Mouse (Mus musculus) kidney, embryonic 14.5 days (tissue): ENCODE data around the gene Triobp. TPM values are rescaled to one million over a fixed set of nuclear protein-coding genes. Genes with fewer than 3 reads are reported as not detected.

Experiments
- ATAC-seq: fragments of 200-750 bp; cut with Nextera tagmentation; 2 replicates; pipeline ENCODE4 v1.8.0; 2017; ENCODE audit warnings: moderate number of reproducible peaks, mild to moderate bottlenecking, moderate TSS enrichment, moderate library complexity; ENCODE audit not compliant: low FRiP score, low TSS enrichment
- H3K27ac ChIP-seq: fragments of 300-500 bp; sonication (generic); 2 replicates; pipeline ENCODE4 v1.5.1; 2014; ENCODE audit warnings: low read depth, mild to moderate bottlenecking, low read length, moderate library complexity, mixed read lengths
- H3K27me3 ChIP-seq: fragments of 300-500 bp; sonication (generic); 2 replicates; pipeline ENCODE4 v1.6.1; 2014; ENCODE audit warnings: mild to moderate bottlenecking, low read length; ENCODE audit not compliant: control insufficient read depth, insufficient read depth
- H3K36me3 ChIP-seq: fragments of 300-500 bp; sonication (generic); 2 replicates; pipeline ENCODE4 v1.6.1; 2014; ENCODE audit warnings: low read length, mixed read lengths; ENCODE audit not compliant: control insufficient read depth, insufficient read depth
- H3K4me1 ChIP-seq: fragments of 300-500 bp; sonication (generic); 2 replicates; pipeline ENCODE4 v1.6.1; 2014; ENCODE audit warnings: low read length, mixed read lengths; ENCODE audit not compliant: control insufficient read depth, insufficient read depth
- H3K4me2 ChIP-seq: fragments of 300-500 bp; sonication (generic); replicated peaks from 2 replicates; pipeline ENCODE4 v1.6.1; 2014; ENCODE audit warnings: low read depth, mild to moderate bottlenecking, low read length
- H3K4me3 ChIP-seq: fragments of 300-500 bp; sonication (generic); 2 replicates; pipeline ENCODE4 v1.5.1; 2014; ENCODE audit warnings: mild to moderate bottlenecking, low read length
- H3K9ac ChIP-seq: fragments of 300-500 bp; sonication (generic); 2 replicates; pipeline ENCODE4 v1.6.1; 2014; ENCODE audit warnings: low read depth, mild to moderate bottlenecking, low read length, moderate library complexity
- H3K9me3 ChIP-seq: fragments of 300-500 bp; sonication (generic); 2 replicates; pipeline ENCODE4 v1.6.1; 2016; ENCODE audit warnings: low read length; ENCODE audit not compliant: control insufficient read depth
- whole genome bisulfite sequencing: fragments of 180-500 bp; shearing (Covaris S2); extraction: QIAGEN DNeasy Blood & Tissue Kit; methylation state at CpG from one replicate; pipeline ENCODE4 v1.1.7; 2014; 5-methylcytosine and 5-hydroxymethylcytosine counted together
- polyA plus RNA-seq: library from polyadenylated mRNA; unstranded; fragments of >200 nt; fragmentation: Nextera tagmentation; extraction: Ambion mirVana; gene quantifications from 2 replicates; pipeline ENCODE4 v1.2.1, GENCODE M21; 2014

Triobp gene
- polyA plus RNA-seq, 1 experiment from 2014 or later, result 54.9 TPM

GRCm38 (mm10) chr15:78986536-78987220, 39.2 kb downstream of the Triobp start:
- Histone ChIP-seq H3K4me2 (no peak overlapping the region), H3K4me1 (peaks cover 48% of the 10 kb centered on the region), H3K9me3 (no peaks in the 10 kb centered on the region), H3K27me3 (no peaks in the 10 kb centered on the region), H3K36me3 (peaks cover 42% of the 10 kb centered on the region), H3K4me3 (no peak overlapping the region), H3K27ac (peak overlapping the region; percentile 27; the same call in 1 of the 2 replicates), H3K9ac (peak overlapping the region; percentile 18)
- ATAC-seq, result no peak; the same call in 1 of the 2 replicates
- 45% methylated on average over 11 of the region's 11 CpGs for WGBS

- no peak overlapping the region for H3K4me2 ChIP-seq
- H3K4me3 ChIP-seq, result no peak overlapping the region
- WGBS, result 62% methylated on average over 14 of the region's 14 CpGs
- peaks cover 60% of the 10 kb centered on the region for H3K36me3 ChIP-seq
- no peaks in the 10 kb centered on the region for H3K9me3 ChIP-seq
- H3K27me3 ChIP-seq, result no peaks in the 10 kb centered on the region
- peaks cover 41% of the 10 kb centered on the region for H3K4me1 ChIP-seq
- ATAC-seq, result no peak
- no peak overlapping the region for H3K9ac ChIP-seq
- H3K27ac ChIP-seq, result peak overlapping the region; percentile 37; the same call in 1 of the 2 replicates
Observed at GRCm38 (mm10) chr15:78988499-78988971, 41.0 kb downstream of the Triobp start.

GRCm38 (mm10) chr15:78989152-78990092, 41.9 kb downstream of the Triobp start:
- Histone ChIP-seq H3K4me3 (no peak overlapping the region), H3K4me1 (peaks cover 34% of the 10 kb centered on the region), H3K36me3 (peaks cover 69% of the 10 kb centered on the region), H3K9me3 (no peaks in the 10 kb centered on the region), H3K4me2 (no peak overlapping the region), H3K9ac (no peak overlapping the region), H3K27me3 (no peaks in the 10 kb centered on the region), H3K27ac (no peak overlapping the region)
- 91% methylated on average over 14 of the region's 14 CpGs for WGBS
- no peak for ATAC-seq

DNA sequence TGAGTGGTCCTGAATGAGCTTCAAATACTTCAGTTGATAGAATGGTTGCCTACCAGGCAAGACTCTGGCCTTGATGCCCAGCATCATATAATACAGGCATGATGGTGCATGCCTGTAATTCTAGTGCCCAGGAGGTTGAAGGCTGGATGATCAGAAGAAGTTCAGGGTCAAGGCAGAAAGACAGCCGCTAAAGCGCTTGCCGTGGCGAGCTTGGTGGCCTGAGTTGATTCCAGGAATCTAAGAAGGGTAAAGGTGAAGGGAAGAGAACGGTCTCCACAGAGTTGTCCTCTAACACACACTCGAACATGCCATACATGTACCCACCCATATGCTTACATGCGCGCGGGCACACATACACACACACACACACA, 42.6 kb downstream of the Triobp start:
- Histone ChIP-seq H3K27me3 (no peaks in the 10 kb centered on the region), H3K27ac (no peak overlapping the region), H3K4me2 (no peak overlapping the region), H3K9me3 (no peaks in the 10 kb centered on the region), H3K4me1 (peaks cover 27% of the 10 kb centered on the region), H3K36me3 (peaks cover 76% of the 10 kb centered on the region), H3K4me3 (no peak overlapping the region), H3K9ac (no peak overlapping the region)
- ATAC-seq, result no peak
- whole genome bisulfite sequencing, result 91% methylated on average over 9 of the region's 9 CpGs

- no peak for ATAC-seq
- Histone ChIP-seq H3K27ac (no peak overlapping the region), H3K36me3 (peaks cover 84% of the 10 kb centered on the region), H3K4me3 (no peak overlapping the region), H3K27me3 (no peaks in the 10 kb centered on the region), H3K4me1 (peaks cover 21% of the 10 kb centered on the region), H3K9me3 (no peaks in the 10 kb centered on the region), H3K4me2 (no peak overlapping the region), H3K9ac (no peak overlapping the region)
- 87% methylated on average over 25 of the region's 25 CpGs for WGBS
Observed at GRCm38 (mm10) chr15:78990970-78991525, 43.5 kb downstream of the Triobp start.

DNA sequence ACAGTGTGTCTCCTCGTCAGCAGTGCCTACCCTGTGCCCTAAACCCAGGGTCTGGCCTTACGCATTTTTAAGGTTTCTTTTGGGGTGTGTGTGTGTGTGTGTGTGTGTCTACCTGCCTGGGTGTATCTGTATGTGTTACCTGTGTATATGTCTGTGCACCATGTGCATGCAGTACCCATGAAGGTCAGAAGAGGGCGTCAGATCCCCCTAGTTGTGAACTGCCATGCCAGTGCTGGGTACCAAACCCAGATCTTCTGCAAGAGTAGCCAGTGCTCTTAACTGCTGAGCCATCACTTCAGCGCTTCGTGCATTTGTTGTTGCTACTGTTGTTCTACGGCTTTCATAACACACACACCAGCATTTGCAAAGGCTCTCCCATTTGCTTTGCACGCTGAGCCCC, 44.7 kb downstream of the Triobp start:
- Histone ChIP-seq H3K27ac (no peak overlapping the region), H3K4me3 (no peak overlapping the region), H3K27me3 (no peaks in the 10 kb centered on the region), H3K9me3 (no peaks in the 10 kb centered on the region), H3K4me2 (no peak overlapping the region), H3K36me3 (peaks cover 91% of the 10 kb centered on the region), H3K9ac (no peak overlapping the region), H3K4me1 (peaks cover 9% of the 10 kb centered on the region; the same call in 1 of the 2 replicates)
- no peak for ATAC-seq
- WGBS, result 93% methylated on average over 7 of the region's 7 CpGs

- H3K9ac ChIP-seq, result no peak overlapping the region
- ATAC-seq, result no peak
- H3K4me3 ChIP-seq, result no peak overlapping the region
- H3K36me3 ChIP-seq, result peaks cover 89% of the 10 kb centered on the region
- no peak overlapping the region for H3K27ac ChIP-seq
- no peaks in the 10 kb centered on the region for H3K27me3 ChIP-seq
- H3K4me1 ChIP-seq, result peaks cover 5% of the 10 kb centered on the region; the same call in 1 of the 2 replicates
- 97% methylated on average over 24 of the region's 24 CpGs for WGBS
- H3K4me2 ChIP-seq, result no peak overlapping the region
- H3K9me3 ChIP-seq, result no peaks in the 10 kb centered on the region
Observed at GRCm38 (mm10) chr15:78992925-78993324, 45.4 kb downstream of the Triobp start.

DNA sequence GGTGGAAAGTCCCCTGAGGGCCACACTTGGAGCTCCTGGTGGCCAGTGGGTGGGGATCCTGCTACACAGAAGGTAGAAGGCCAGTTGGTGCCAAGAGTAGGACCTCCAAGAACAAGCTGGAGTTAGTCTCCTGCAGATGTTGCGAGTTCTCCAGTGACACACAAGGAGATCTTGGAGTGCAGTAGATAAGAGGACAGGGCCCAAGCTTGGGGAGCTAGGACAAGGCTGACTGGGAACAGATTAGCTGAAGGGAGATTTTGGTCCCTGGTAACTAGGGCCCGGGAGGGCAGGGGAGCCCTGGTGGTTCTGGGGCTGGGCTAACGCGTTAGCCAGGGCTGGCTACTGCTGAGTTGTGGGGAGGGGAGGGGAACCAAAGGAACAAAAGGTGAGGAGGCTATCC, 48.4 kb downstream of the Triobp start:
- no peak overlapping the region for H3K4me2 ChIP-seq
- 97% methylated on average over 4 of the region's 4 CpGs for WGBS
- ATAC-seq, result no peak
- H3K9ac ChIP-seq, result no peak overlapping the region
- H3K36me3 ChIP-seq, result peaks cover 81% of the 10 kb centered on the region
- H3K4me3 ChIP-seq, result no peak overlapping the region
- H3K27me3 ChIP-seq, result no peaks in the 10 kb centered on the region
- no peak overlapping the region for H3K27ac ChIP-seq
- H3K9me3 ChIP-seq, result no peaks in the 10 kb centered on the region
- H3K4me1 ChIP-seq, result peaks cover 9% of the 10 kb centered on the region; the same call in 1 of the 2 replicates
